Mouse (Mus musculus) erythroblast, embryonic 14.5 days (primary cell): ENCODE measurements around the gene Slc25a28.

ENCODE experiments used
- GATA1 ChIP-seq: IDR thresholded peaks from 2 replicates; pipeline ENCODE4 v1.6.1; 2012; ENCODE audit warnings: low read length, inconsistent platforms, mixed read lengths
- TAL1 ChIP-seq: IDR thresholded peaks from 3 replicates; pipeline ENCODE4 v1.6.1; 2012; ENCODE audit warnings: low read length, inconsistent platforms, mixed read lengths

DNA sequence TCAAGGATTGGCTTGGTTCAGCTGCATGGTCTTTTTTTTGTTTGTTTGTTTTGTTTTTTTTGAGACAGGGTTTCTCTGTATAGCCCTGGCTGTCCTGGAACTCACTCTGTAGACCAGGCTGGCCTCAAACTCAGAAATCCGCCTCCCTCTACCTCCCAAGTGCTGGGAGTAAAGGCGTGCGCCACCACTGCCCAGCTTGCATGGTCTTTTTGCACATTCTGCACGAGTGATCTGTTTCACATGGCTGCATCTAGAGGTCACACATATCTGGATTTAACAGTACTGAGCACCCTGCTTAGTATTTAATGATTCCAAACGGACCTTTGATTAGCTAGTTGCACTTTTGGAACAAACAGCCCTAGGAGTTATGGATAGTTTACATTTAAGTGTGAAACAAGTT, 37.3 kb upstream of the Slc25a28 start:
- TF ChIP-seq GATA1 (no peak), TAL1 (no peak)
